Mouse (Mus musculus): ENCODE results near the gene CN725425. TPM values are rescaled to one million over a fixed set of nuclear protein-coding genes. Genes with fewer than 3 reads are reported as not detected.

The CN725425 gene
- polyA plus RNA-seq, 1 experiment = 0.14 TPM

Other genes with a start within 250 kb of the CN725425 start
- gene Kif21a, start 149.5 kb upstream of the CN725425 start, polyA plus RNA-seq (2012; rRNA removed) = 50.9 and 58.9 TPM in 2 replicates
- 12.7 and 14.2 TPM in 2 replicates for gene Abcd2, start 7.7 kb upstream of the CN725425 start, polyA plus RNA-seq (2012; rRNA removed)

Measured in frontal cortex, adult 2 months (tissue).